Mouse (Mus musculus) kidney, embryonic 14.5 days (tissue): ENCODE results near the gene AI661453. TPM values are rescaled to one million over a fixed set of nuclear protein-coding genes. Genes with fewer than 3 reads are reported as not detected.

ENCODE experiments used
- ATAC-seq: fragments of 200-750 bp; cut with Nextera tagmentation; 2 replicates; pipeline ENCODE4 v1.8.0; 2017; ENCODE audit warnings: moderate number of reproducible peaks, mild to moderate bottlenecking, moderate TSS enrichment, moderate library complexity; ENCODE audit not compliant: low FRiP score, low TSS enrichment
- H3K27ac ChIP-seq: fragments of 300-500 bp; sonication (generic); 2 replicates; pipeline ENCODE4 v1.5.1; 2014; ENCODE audit warnings: low read depth, mild to moderate bottlenecking, low read length, moderate library complexity, mixed read lengths
- H3K27me3 ChIP-seq: fragments of 300-500 bp; sonication (generic); 2 replicates; pipeline ENCODE4 v1.6.1; 2014; ENCODE audit warnings: mild to moderate bottlenecking, low read length; ENCODE audit not compliant: control insufficient read depth, insufficient read depth
- H3K36me3 ChIP-seq: fragments of 300-500 bp; sonication (generic); 2 replicates; pipeline ENCODE4 v1.6.1; 2014; ENCODE audit warnings: low read length, mixed read lengths; ENCODE audit not compliant: control insufficient read depth, insufficient read depth
- H3K4me1 ChIP-seq: fragments of 300-500 bp; sonication (generic); 2 replicates; pipeline ENCODE4 v1.6.1; 2014; ENCODE audit warnings: low read length, mixed read lengths; ENCODE audit not compliant: control insufficient read depth, insufficient read depth
- H3K4me2 ChIP-seq: fragments of 300-500 bp; sonication (generic); replicated peaks from 2 replicates; pipeline ENCODE4 v1.6.1; 2014; ENCODE audit warnings: low read depth, mild to moderate bottlenecking, low read length
- H3K4me3 ChIP-seq: fragments of 300-500 bp; sonication (generic); 2 replicates; pipeline ENCODE4 v1.5.1; 2014; ENCODE audit warnings: mild to moderate bottlenecking, low read length
- H3K9ac ChIP-seq: fragments of 300-500 bp; sonication (generic); 2 replicates; pipeline ENCODE4 v1.6.1; 2014; ENCODE audit warnings: low read depth, mild to moderate bottlenecking, low read length, moderate library complexity
- H3K9me3 ChIP-seq: fragments of 300-500 bp; sonication (generic); 2 replicates; pipeline ENCODE4 v1.6.1; 2016; ENCODE audit warnings: low read length; ENCODE audit not compliant: control insufficient read depth
- WGBS: fragments of 180-500 bp; shearing (Covaris S2); extraction: QIAGEN DNeasy Blood & Tissue Kit; methylation state at CpG from one replicate; pipeline ENCODE4 v1.1.7; 2014; 5-methylcytosine and 5-hydroxymethylcytosine counted together
- polyA plus RNA-seq: library from polyadenylated mRNA; unstranded; fragments of >200 nt; fragmentation: Nextera tagmentation; extraction: Ambion mirVana; gene quantifications from 2 replicates; pipeline ENCODE4 v1.2.1, GENCODE M21; 2014

The AI661453 gene
- polyA plus RNA-seq, 1 experiment from 2014 or later: 1.6 TPM

- no peak overlapping the region for H3K4me2 ChIP-seq
- H3K9me3 ChIP-seq: no peaks in the 10 kb centered on the region
- WGBS: 100% methylated on average over 3 of the region's 3 CpGs
- H3K4me3 ChIP-seq: no peak overlapping the region
- H3K36me3 ChIP-seq: no peaks in the 10 kb centered on the region
- peaks cover 17% of the 10 kb centered on the region for H3K4me1 ChIP-seq
- no peaks in the 10 kb centered on the region for H3K27me3 ChIP-seq
- no peak for ATAC-seq
- H3K27ac ChIP-seq: no peak overlapping the region
- H3K9ac ChIP-seq: no peak overlapping the region
Observed at GRCm38 (mm10) chr17:47516232-47516631, 79.8 kb downstream of the AI661453 start.

GRCm38 (mm10) chr17:47518205-47518604, 81.8 kb downstream of the AI661453 start:
- peak overlapping the region; percentile 7; the same call in 1 of the 2 replicates for H3K9ac ChIP-seq
- WGBS: 33% methylated on average over 8 of the region's 8 CpGs
- H3K4me3 ChIP-seq: no peak overlapping the region
- no peak overlapping the region for H3K4me2 ChIP-seq
- H3K27ac ChIP-seq: peak overlapping the region; percentile 80
- no peaks in the 10 kb centered on the region for H3K27me3 ChIP-seq
- H3K36me3 ChIP-seq: no peaks in the 10 kb centered on the region
- ATAC-seq: no peak
- peaks cover 26% of the 10 kb centered on the region for H3K4me1 ChIP-seq
- no peaks in the 10 kb centered on the region for H3K9me3 ChIP-seq

Other genes with a start within 250 kb of the AI661453 start
- 91.2 and 98.2 TPM in 2 replicates for gene Mrps10, start 67.7 kb upstream of the AI661453 start, polyA plus RNA-seq
- 0.46 and 0.57 TPM in 2 replicates for gene Guca1b, start 51.2 kb upstream of the AI661453 start, polyA plus RNA-seq
- gene Guca1a, start 36.0 kb upstream of the AI661453 start, polyA plus RNA-seq: 2.4 and 2.8 TPM in 2 replicates
- gene 1700001C19Rik, start 761 bp downstream of the AI661453 start, polyA plus RNA-seq: 0.39 TPM in 1 of 2 replicates, not detected in the other
- gene Taf8, start 65.7 kb downstream of the AI661453 start, polyA plus RNA-seq: 24.9 and 28.9 TPM in 2 replicates
- 257 and 276 TPM in 2 replicates for gene Ccnd3, start 68.4 kb downstream of the AI661453 start, polyA plus RNA-seq
- gene Bysl, start 174.9 kb downstream of the AI661453 start, polyA plus RNA-seq: 19.5 and 24.4 TPM in 2 replicates
- 39.1 and 48.0 TPM in 2 replicates for gene Med20, start 175.0 kb downstream of the AI661453 start, polyA plus RNA-seq
- gene Gm20517, start 175.0 kb downstream of the AI661453 start, polyA plus RNA-seq: 1.6 and 4.2 TPM in 2 replicates
- gene Usp49, start 194.1 kb downstream of the AI661453 start, polyA plus RNA-seq: 6.6 and 8.1 TPM in 2 replicates